Mouse (Mus musculus) heart, embryonic 16.5 days (tissue): ENCODE results near the gene Slco3a1. TPM values are rescaled to one million over a fixed set of nuclear protein-coding genes. Genes with fewer than 3 reads are reported as not detected.

ENCODE experiments used
- ATAC-seq: fragments of 200-750 bp; cut with Nextera tagmentation; replicated peaks from 2 replicates; pipeline ENCODE4 v1.8.0; 2017; ENCODE audit warnings: moderate number of reproducible peaks; ENCODE audit not compliant: insufficient read depth, low FRiP score; ENCODE audit errors: extremely low read depth
- H3K27ac ChIP-seq: fragments of 300-500 bp; sonication (generic); 2 replicates; pipeline ENCODE4 v1.5.1; 2014; ENCODE audit warnings: mild to moderate bottlenecking, low read length, control low read depth, moderate library complexity
- H3K27me3 ChIP-seq: fragments of 300-500 bp; sonication (generic); 2 replicates; pipeline ENCODE4 v1.6.1; 2014; ENCODE audit warnings: low read length, mixed read lengths; ENCODE audit not compliant: control insufficient read depth, insufficient read depth
- H3K36me3 ChIP-seq: fragments of 300-500 bp; sonication (generic); 2 replicates; pipeline ENCODE4 v1.6.1; 2014; ENCODE audit not compliant: control insufficient read depth, insufficient read depth
- H3K4me1 ChIP-seq: fragments of 300-500 bp; sonication (generic); 2 replicates; pipeline ENCODE4 v1.6.1; 2014; ENCODE audit warnings: low read length, mixed read lengths; ENCODE audit not compliant: control insufficient read depth, insufficient read depth
- H3K4me2 ChIP-seq: fragments of 300-500 bp; sonication (generic); 2 replicates; pipeline ENCODE4 v1.6.1; 2014; ENCODE audit warnings: low read depth, mild to moderate bottlenecking, control low read depth, low read length
- H3K4me3 ChIP-seq: fragments of 300-500 bp; sonication (generic); 2 replicates; pipeline ENCODE4 v1.5.1; 2014; ENCODE audit warnings: mild to moderate bottlenecking, control low read depth, low read length
- H3K9ac ChIP-seq: fragments of 300-500 bp; sonication (generic); 2 replicates; pipeline ENCODE4 v1.6.1; 2014; ENCODE audit warnings: low read length, control low read depth
- H3K9me3 ChIP-seq: fragments of 300-500 bp; sonication (generic); replicated peaks from 2 replicates; pipeline ENCODE4 v1.6.1; 2016; ENCODE audit warnings: low read length; ENCODE audit not compliant: control insufficient read depth
- WGBS: fragments of 180-500 bp; shearing (Covaris S2); extraction: QIAGEN DNeasy Blood & Tissue Kit; methylation state at CpG from one replicate; pipeline ENCODE4 v1.1.7; 2014; 5-methylcytosine and 5-hydroxymethylcytosine counted together
- polyA plus RNA-seq: library from polyadenylated mRNA; unstranded; fragments of >200 nt; fragmentation: Nextera tagmentation; extraction: Ambion mirVana; gene quantifications from 2 replicates; pipeline ENCODE4 v1.2.1, GENCODE M21; 2015

Slco3a1 gene
- polyA plus RNA-seq, 1 experiment from 2014 or later: 15.8 TPM

DNA sequence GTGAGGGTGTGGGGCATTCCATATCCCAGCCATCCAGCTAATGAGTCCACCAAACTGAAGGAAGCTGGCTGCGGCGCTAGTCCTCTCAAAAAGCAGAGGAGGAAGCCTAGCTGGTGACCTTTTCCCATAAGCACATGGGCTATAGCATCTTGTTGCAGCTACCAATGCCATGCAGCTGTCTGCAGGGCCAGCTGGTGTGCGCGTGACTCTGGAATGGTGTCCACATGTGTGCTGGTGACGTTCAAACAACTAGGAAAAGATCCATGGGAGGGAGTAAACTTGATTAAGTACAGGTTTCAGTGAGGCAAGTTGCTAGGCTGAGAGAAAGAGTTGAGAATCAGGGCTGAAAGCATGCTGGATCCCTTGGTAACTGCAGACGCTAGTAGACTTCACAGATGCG lies 201.3 kb downstream of the Slco3a1 start:
- H3K27me3 ChIP-seq: no peaks in the 10 kb centered on the region
- no peak overlapping the region for H3K4me3 ChIP-seq
- ATAC-seq: no peak
- no peak overlapping the region for H3K9ac ChIP-seq
- H3K4me2 ChIP-seq: no peak overlapping the region
- H3K4me1 ChIP-seq: no peaks in the 10 kb centered on the region
- H3K9me3 ChIP-seq: no peaks in the 10 kb centered on the region
- H3K36me3 ChIP-seq: no peaks in the 10 kb centered on the region
- H3K27ac ChIP-seq: no peak overlapping the region
- 89% methylated on average over 7 of the region's 7 CpGs for WGBS

GRCm38 (mm10) chr7:74348318-74348890 lies 206.2 kb downstream of the Slco3a1 start:
- 89% methylated on average over 7 of the region's 7 CpGs for WGBS

GRCm38 (mm10) chr7:74347026-74347425 lies 207.6 kb downstream of the Slco3a1 start:
- Histone ChIP-seq H3K9me3 (no peaks in the 10 kb centered on the region), H3K4me1 (no peaks in the 10 kb centered on the region; the same call in 1 of the 2 replicates), H3K27ac (no peak overlapping the region), H3K9ac (no peak overlapping the region), H3K27me3 (no peaks in the 10 kb centered on the region), H3K36me3 (no peaks in the 10 kb centered on the region), H3K4me2 (no peak overlapping the region), H3K4me3 (no peak overlapping the region)
- 80% methylated on average over 9 of the region's 9 CpGs for WGBS
- no peak for ATAC-seq

More at GRCm38 (mm10) chr7:74348318-74348890, 206.2 kb downstream of the Slco3a1 start:
- ATAC-seq: no peak
- Histone ChIP-seq H3K4me3 (no peak overlapping the region), H3K9ac (no peak overlapping the region), H3K27ac (no peak overlapping the region), H3K36me3 (no peaks in the 10 kb centered on the region), H3K9me3 (no peaks in the 10 kb centered on the region), H3K4me2 (no peak overlapping the region), H3K27me3 (no peaks in the 10 kb centered on the region), H3K4me1 (no peaks in the 10 kb centered on the region; the same call in 1 of the 2 replicates)

DNA sequence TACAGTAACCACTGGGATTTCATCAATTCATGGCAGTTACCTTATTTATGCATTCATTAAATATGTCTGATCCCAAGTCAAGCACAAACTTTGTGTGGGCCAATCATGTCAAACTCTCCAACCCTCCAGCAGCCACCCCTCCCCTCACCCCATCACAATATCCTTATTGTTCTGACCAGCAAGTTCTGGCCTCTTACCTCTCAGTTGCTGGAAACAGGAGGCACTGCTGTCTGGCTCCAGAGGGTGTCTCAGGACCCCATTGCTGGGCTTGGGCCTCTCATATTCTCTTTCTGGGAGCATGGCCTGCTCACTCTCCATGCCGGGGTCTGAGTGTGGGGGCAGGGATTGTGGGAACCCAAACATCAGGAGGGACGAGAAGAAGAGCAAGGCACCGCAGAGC lies 208.1 kb downstream of the Slco3a1 start:
- ATAC-seq: no peak
- 90% methylated on average over 3 of the region's 3 CpGs for WGBS
- Histone ChIP-seq H3K27me3 (no peaks in the 10 kb centered on the region), H3K9ac (no peak overlapping the region), H3K4me1 (no peaks in the 10 kb centered on the region; the same call in 1 of the 2 replicates), H3K27ac (no peak overlapping the region), H3K4me2 (no peak overlapping the region), H3K4me3 (no peak overlapping the region), H3K36me3 (no peaks in the 10 kb centered on the region), H3K9me3 (no peaks in the 10 kb centered on the region)

- Histone ChIP-seq H3K4me1 (no peaks in the 10 kb centered on the region; the same call in 1 of the 2 replicates), H3K9ac (no peak overlapping the region), H3K4me2 (no peak overlapping the region), H3K27ac (peak overlapping the region; percentile 26; the same call in 1 of the 2 replicates), H3K27me3 (no peaks in the 10 kb centered on the region), H3K36me3 (no peaks in the 10 kb centered on the region), H3K4me3 (no peak overlapping the region), H3K9me3 (no peaks in the 10 kb centered on the region)
- 40% methylated on average over 4 of the region's 4 CpGs for WGBS
- no peak; the same call in 1 of the 2 replicates for ATAC-seq
These were observed 213.3 kb downstream of the Slco3a1 start for GRCm38 (mm10) chr7:74341149-74341805.

DNA sequence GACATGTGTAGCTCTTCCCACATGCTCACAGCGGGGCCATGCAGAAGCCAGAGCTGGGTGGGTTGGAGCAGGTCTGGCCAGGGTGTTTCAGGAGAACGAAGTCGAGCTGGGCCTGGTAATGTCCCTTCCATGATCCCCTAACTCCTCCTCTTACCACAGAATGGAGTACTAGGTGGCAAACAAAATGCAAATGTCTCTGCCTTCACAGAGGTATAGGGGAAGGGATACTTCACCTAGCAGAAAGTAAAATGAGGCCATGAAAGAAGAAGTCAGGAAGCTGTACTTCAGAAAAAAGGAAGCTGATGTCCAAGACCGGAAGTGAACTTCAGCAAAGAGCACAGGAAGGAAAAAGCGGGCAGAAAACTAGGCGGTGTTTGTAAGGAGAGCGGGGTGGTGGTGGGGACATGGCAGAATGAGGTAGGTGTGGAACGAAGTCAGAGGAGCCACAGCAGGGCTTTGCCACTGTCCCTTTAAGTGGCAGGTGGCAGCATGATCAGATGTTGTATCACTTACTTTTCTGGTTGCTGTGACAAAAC lies 214.1 kb downstream of the Slco3a1 start:
- H3K27me3 ChIP-seq: no peaks in the 10 kb centered on the region
- no peak overlapping the region for H3K27ac ChIP-seq
- no peaks in the 10 kb centered on the region; the same call in 1 of the 2 replicates for H3K4me1 ChIP-seq
- no peak overlapping the region for H3K4me2 ChIP-seq
- ATAC-seq: no peak
- H3K9me3 ChIP-seq: no peaks in the 10 kb centered on the region
- H3K9ac ChIP-seq: no peak overlapping the region
- 80% methylated on average over 8 of the region's 8 CpGs for WGBS
- H3K36me3 ChIP-seq: no peaks in the 10 kb centered on the region
- no peak overlapping the region for H3K4me3 ChIP-seq

DNA sequence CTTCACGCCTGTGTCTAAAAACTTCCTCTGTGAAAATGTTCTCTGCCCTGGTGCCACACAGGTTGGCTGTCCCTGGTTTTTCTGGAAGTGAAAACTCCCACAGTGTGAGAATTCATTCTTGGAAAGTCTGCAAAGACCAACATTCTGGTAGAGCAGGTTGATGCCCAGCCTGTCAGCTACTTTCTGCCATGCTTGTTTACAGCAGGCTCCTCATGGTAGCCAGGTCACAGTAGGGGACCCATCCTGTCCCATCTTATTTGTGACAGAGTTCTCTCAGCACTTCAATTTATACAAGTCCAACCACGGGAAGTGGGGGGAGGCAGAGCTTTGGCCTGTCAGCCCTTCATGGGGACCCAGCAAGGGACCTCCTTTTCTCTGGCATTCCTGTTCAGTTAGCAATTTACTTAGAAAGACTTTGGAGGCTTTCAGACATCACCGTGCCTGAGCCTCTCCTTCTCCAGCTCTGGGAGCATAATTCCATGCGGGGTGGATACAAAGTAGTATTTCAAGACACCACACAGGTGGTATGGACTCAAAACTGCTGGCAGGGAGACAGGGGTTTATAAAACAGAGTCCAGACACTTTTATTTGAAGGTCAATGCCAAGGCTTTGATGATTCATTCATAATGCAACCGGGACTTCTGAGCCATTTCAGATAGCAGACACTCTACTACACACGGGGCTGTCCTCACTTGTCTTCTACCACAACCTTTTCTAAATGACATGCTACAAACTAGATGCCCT lies 216.7 kb downstream of the Slco3a1 start:
- H3K9ac ChIP-seq: no peak overlapping the region
- H3K4me2 ChIP-seq: no peak overlapping the region
- H3K4me1 ChIP-seq: no peaks in the 10 kb centered on the region
- no peaks in the 10 kb centered on the region for H3K27me3 ChIP-seq
- no peak for ATAC-seq
- H3K9me3 ChIP-seq: no peaks in the 10 kb centered on the region
- H3K4me3 ChIP-seq: no peak overlapping the region
- H3K27ac ChIP-seq: no peak overlapping the region
- WGBS: 68% methylated on average over 6 of the region's 6 CpGs
- H3K36me3 ChIP-seq: no peaks in the 10 kb centered on the region

GRCm38 (mm10) chr7:74332323-74332722 lies 222.3 kb downstream of the Slco3a1 start:
- Histone ChIP-seq H3K9me3 (no peaks in the 10 kb centered on the region), H3K27ac (no peak overlapping the region), H3K9ac (no peak overlapping the region), H3K4me3 (no peak overlapping the region), H3K36me3 (no peaks in the 10 kb centered on the region), H3K4me1 (no peaks in the 10 kb centered on the region), H3K4me2 (no peak overlapping the region), H3K27me3 (no peaks in the 10 kb centered on the region)
- no peak for ATAC-seq
- 97% methylated on average over 3 of the region's 3 CpGs for WGBS
